Mouse (Mus musculus) heart, postnatal 14 days (tissue): Measurements from ENCODE around the gene Adss. TPM values are rescaled to one million over a fixed set of nuclear protein-coding genes. Genes with fewer than 3 reads are reported as not detected.
"Not testable (repeated sequence)": the region's sequence is repeated elsewhere in the genome, so short reads cannot be mapped to it uniquely, and the experiment has no call there.

Experiments used
- DNase-seq, 2 experiments: peaks; one replicate each; pipeline ENCODE4 v3.0.0; 2021 to 2022
- intact Hi-C: fragments of 180-260 bp; cut with DNase I; formaldehyde crosslinking; loops from one replicate; pipeline ENCODE4 v1.15.1; 2025
- long read RNA-seq, 2 experiments: library from polyadenylated mRNA; stranded (forward); transcript quantifications; one replicate each; pipeline ENCODE4 v2.0.0; 2021
- total RNA-seq, 2 experiments: library from RNA; stranded (reverse); gene quantifications; 2 replicates each; pipeline ENCODE4 v1.2.3; 2021

Gene Adss
- total RNA-seq = 10 to 100 TPM; 11.8 to 12.9 TPM
- long read RNA-seq, experiment 1, transcript Adss-201 (13 exons, 2,771 nt) = major isoform, 17 of 24 reads
- long read RNA-seq, experiment 1, partial matches to known transcripts = 0 of 24 reads
- long read RNA-seq, experiment 1, other reads (novel, unspliced or antisense) = 7 of 24 reads
- long read RNA-seq, experiment 2, transcript Adss-201 (13 exons, 2,771 nt) = major isoform, 18 of 23 reads
- long read RNA-seq, experiment 2, partial matches to known transcripts = 0 of 23 reads
- long read RNA-seq, experiment 2, other reads (novel, unspliced or antisense) = 5 of 23 reads

- peak; percentile 100 for DNase-seq
- intact Hi-C loops = loop anchor here (10.0 kb wide), 2 partner anchors 518 to 542 kb away; partner anchors contain the start of genes Akt3 and Cox20
Measured at GRCm38 (mm10) chr1:177796193-177796939, at the start of gene Adss. Gene Adss, minus strand, starts transcription at chr1:177796511.

GRCm38 (mm10) chr1:177845812-177846211, 49.5 kb upstream of the Adss start:
- intact Hi-C loops = loop anchor here (10.0 kb wide), 1 partner anchor 229 kb away; no protein-coding TSS in a partner anchor
- peak in 1 of 2 experiments; percentile 5 for DNase-seq

GRCm38 (mm10) chr1:177827776-177828175, 31.5 kb upstream of the Adss start:
- DNase-seq, intact Hi-C loops: not testable (repeated sequence)

GRCm38 (mm10) chr1:177806772-177807171, 10.5 kb upstream of the Adss start:
- intact Hi-C loops = not testable (repeated sequence)
- peak in 1 of 2 experiments; percentile 25 for DNase-seq

GRCm38 (mm10) chr1:177803511-177803910, 7.2 kb upstream of the Adss start:
- no peak for DNase-seq
- intact Hi-C loops = no loop called here

GRCm38 (mm10) chr1:177797151-177797755, 942 bp upstream of the Adss start:
- DNase-seq = no peak
- intact Hi-C loops = loop anchor here (10.0 kb wide), 2 partner anchors 518 to 542 kb away; partner anchors contain the start of genes Akt3 and Cox20

- intact Hi-C loops = loop anchor here (10.0 kb wide), 2 partner anchors 519 to 541 kb away; partner anchors contain the start of genes Akt3 and Cox20
- DNase-seq = peak; percentile 61 to 64
Measured at GRCm38 (mm10) chr1:177795421-177796192, 704 bp downstream of the Adss start.

- DNase-seq = no peak
- intact Hi-C loops = loop anchor here (10.0 kb wide), 2 partner anchors 520 to 540 kb away; partner anchors contain the start of genes Akt3 and Cox20
Measured at GRCm38 (mm10) chr1:177794866-177795265, 1.4 kb downstream of the Adss start.

GRCm38 (mm10) chr1:177792835-177793234, 3.5 kb downstream of the Adss start:
- intact Hi-C loops = loop anchor here (10.0 kb wide), 2 partner anchors 522 to 538 kb away; partner anchors contain the start of genes Akt3 and Cox20

GRCm38 (mm10) chr1:177777397-177777796, 18.9 kb downstream of the Adss start:
- intact Hi-C loops = no loop called here
- DNase-seq = no peak

More at GRCm38 (mm10) chr1:177792835-177793234, 3.5 kb downstream of the Adss start:
- no peak for DNase-seq

- DNase-seq = no peak
- intact Hi-C loops = no loop called here
Measured at GRCm38 (mm10) chr1:177768931-177769330, 27.4 kb downstream of the Adss start.

- intact Hi-C loops = no loop called here
- no peak for DNase-seq
Measured at GRCm38 (mm10) chr1:177757249-177757648, 39.1 kb downstream of the Adss start.

- DNase-seq = no peak
- intact Hi-C loops = no loop called here
Measured at GRCm38 (mm10) chr1:177753496-177753895, 42.8 kb downstream of the Adss start.

GRCm38 (mm10) chr1:177747869-177748540, 48.3 kb downstream of the Adss start:
- no peak for DNase-seq
- intact Hi-C loops = no loop called here

- intact Hi-C loops = no loop called here
- DNase-seq = no peak
Measured at GRCm38 (mm10) chr1:177744521-177745325, 51.6 kb downstream of the Adss start.

- intact Hi-C loops = no loop called here
- no peak for DNase-seq
Measured at GRCm38 (mm10) chr1:177742119-177742518, 54.2 kb downstream of the Adss start.

GRCm38 (mm10) chr1:177740707-177741106, 55.6 kb downstream of the Adss start:
- intact Hi-C loops = no loop called here
- no peak for DNase-seq

GRCm38 (mm10) chr1:177737505-177738105, 58.7 kb downstream of the Adss start:
- intact Hi-C loops = no loop called here
- DNase-seq = no peak
